Mouse (Mus musculus): ENCODE measurements at regions not wholly inside any gene's neighbourhood (a gene's known extent, or its start where the extent isn't known, plus 50 kb on each side); places are given as distances from the start of the nearest gene placed in this dataset.

GRCm38 (mm10) chr14:102925769-102926443 is 56.5 kb downstream of the Kctd12 start:
- no peak for DNase-seq (ENCODE audit: inconsistent ontology term)

- no peak for DNase-seq (ENCODE audit: inconsistent ontology term)
Measured at GRCm38 (mm10) chr14:102924674-102925073, 57.8 kb downstream of the Kctd12 start.

- DNase-seq (ENCODE audit: inconsistent ontology term), result no peak
Measured at GRCm38 (mm10) chr14:102922496-102922993, 59.9 kb downstream of the Kctd12 start.

GRCm38 (mm10) chr14:102920415-102920814 is 62.0 kb downstream of the Kctd12 start:
- DNase-seq (ENCODE audit: inconsistent ontology term), result no peak

- DNase-seq (ENCODE audit: inconsistent ontology term), result no peak
Measured at GRCm38 (mm10) chr14:102919261-102919801, 63.1 kb downstream of the Kctd12 start.

GRCm38 (mm10) chr14:102917929-102918328 is 64.5 kb downstream of the Kctd12 start:
- DNase-seq (ENCODE audit: inconsistent ontology term), result no peak

GRCm38 (mm10) chr14:102915918-102916317 is 66.5 kb downstream of the Kctd12 start:
- no peak for DNase-seq (ENCODE audit: inconsistent ontology term)

GRCm38 (mm10) chr14:102911582-102911981 is 70.9 kb downstream of the Kctd12 start:
- no peak for DNase-seq (ENCODE audit: inconsistent ontology term)

- no peak for DNase-seq (ENCODE audit: inconsistent ontology term)
Measured at GRCm38 (mm10) chr14:102908990-102909389, 73.4 kb downstream of the Kctd12 start.

GRCm38 (mm10) chr14:102907411-102908103 is 74.9 kb downstream of the Kctd12 start:
- DNase-seq (ENCODE audit: inconsistent ontology term), result no peak

- DNase-seq (ENCODE audit: inconsistent ontology term), result no peak
Measured at GRCm38 (mm10) chr14:102906826-102907225, 75.6 kb downstream of the Kctd12 start.

GRCm38 (mm10) chr14:102906286-102906685 is 76.2 kb downstream of the Kctd12 start:
- DNase-seq (ENCODE audit: inconsistent ontology term), result no peak

- DNase-seq (ENCODE audit: inconsistent ontology term), result no peak
Measured at GRCm38 (mm10) chr14:102902906-102903305, 79.5 kb downstream of the Kctd12 start.

- DNase-seq (ENCODE audit: inconsistent ontology term), result no peak
Measured at GRCm38 (mm10) chr14:102902236-102902635, 80.2 kb downstream of the Kctd12 start.

- DNase-seq (ENCODE audit: inconsistent ontology term), result peak; percentile 26
Measured at GRCm38 (mm10) chr14:102898445-102898844, 84.0 kb downstream of the Kctd12 start.

GRCm38 (mm10) chr14:102897039-102897438 is 85.4 kb downstream of the Kctd12 start:
- no peak for DNase-seq (ENCODE audit: inconsistent ontology term)

GRCm38 (mm10) chr14:102896527-102896926 is 85.9 kb downstream of the Kctd12 start:
- DNase-seq (ENCODE audit: inconsistent ontology term), result peak; percentile 28

GRCm38 (mm10) chr14:102893241-102893640 is 89.2 kb downstream of the Kctd12 start:
- no peak for DNase-seq (ENCODE audit: inconsistent ontology term)

GRCm38 (mm10) chr14:102891552-102891951 is 90.9 kb downstream of the Kctd12 start:
- DNase-seq (ENCODE audit: inconsistent ontology term), result no peak

- DNase-seq (ENCODE audit: inconsistent ontology term), result no peak
Measured at GRCm38 (mm10) chr14:102885240-102885598, 97.2 kb downstream of the Kctd12 start.

- DNase-seq (ENCODE audit: inconsistent ontology term), result no peak
Measured at GRCm38 (mm10) chr14:102884539-102885239, 97.7 kb downstream of the Kctd12 start.
